Mouse (Mus musculus) embryo, embryonic 11.5 days (tissue): ENCODE measurements around the gene Rbbp5.

Experiments
- DNase-seq: peaks from one replicate; pipeline ENCODE4 v3.0.0-alpha.2; 2012; ENCODE audit warnings: low read depth, low spot score

Gene Rbbp5

DNA sequence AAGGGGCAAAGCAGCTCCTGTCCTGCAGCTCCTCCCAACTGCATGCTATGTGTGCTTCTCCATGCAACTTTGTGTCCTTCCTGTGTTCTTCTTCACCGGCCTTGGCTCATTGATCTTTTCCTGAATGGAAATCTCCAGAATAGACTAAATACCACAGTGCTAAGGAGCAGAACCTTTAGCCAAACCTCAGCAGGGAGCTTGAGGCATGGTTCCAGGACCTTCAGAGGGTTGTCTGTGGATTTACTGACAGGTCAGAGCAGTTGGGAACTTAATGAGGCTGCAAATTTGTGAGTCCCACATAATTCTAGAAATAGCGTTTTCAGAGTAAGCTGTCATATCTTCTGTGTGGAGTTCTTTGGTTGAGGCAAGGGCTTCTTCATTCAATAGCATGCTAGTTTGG is 23.4 kb downstream of the Rbbp5 start:
- DNase-seq, result no peak

DNA sequence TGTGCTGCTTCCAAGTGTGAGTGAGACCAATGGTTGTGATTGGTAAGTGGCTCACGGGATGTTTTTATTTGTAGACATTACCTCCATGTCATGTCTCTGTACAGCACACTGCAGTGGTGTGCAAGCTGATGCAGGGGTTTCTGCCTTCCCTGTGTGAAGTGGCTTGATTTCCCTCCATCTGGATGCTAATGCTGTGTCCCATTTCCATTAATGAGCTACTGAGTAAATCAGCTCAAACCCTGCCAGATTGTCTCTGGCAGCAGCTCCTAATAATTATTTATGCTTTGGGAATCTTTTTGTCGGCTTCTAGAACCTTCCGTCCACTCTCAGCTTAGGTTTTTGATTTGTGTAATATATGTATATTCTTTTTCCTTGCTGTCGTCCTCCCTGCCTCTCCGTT is 28.0 kb downstream of the Rbbp5 start:
- no peak for DNase-seq

- no peak for DNase-seq
Measured at GRCm38 (mm10) chr1:132506058-132506457, 28.9 kb downstream of the Rbbp5 start, which contains the start of gene Tmem81. Gene Tmem81, plus strand, starts transcription at chr1:132506230.

DNA sequence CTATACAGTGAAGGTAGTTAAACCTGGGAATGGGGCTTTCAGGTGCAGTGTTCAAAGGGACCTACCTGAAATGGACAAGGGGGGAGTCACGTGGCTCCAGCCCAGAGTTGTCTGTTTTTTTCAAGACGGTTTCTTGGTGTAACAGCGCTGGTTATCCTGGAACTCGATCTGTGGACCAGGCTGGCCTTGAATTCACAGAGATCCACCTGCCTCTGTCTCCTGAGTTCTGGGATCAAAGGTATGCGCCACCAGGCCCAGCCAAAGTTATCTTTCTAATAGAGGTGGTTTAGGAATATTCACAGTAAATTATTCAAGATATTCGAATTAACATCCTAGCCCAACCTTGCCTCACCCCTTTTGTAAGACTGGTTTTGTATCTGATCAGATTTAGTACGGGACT is 29.5 kb downstream of the Rbbp5 start:
- no peak for DNase-seq

DNA sequence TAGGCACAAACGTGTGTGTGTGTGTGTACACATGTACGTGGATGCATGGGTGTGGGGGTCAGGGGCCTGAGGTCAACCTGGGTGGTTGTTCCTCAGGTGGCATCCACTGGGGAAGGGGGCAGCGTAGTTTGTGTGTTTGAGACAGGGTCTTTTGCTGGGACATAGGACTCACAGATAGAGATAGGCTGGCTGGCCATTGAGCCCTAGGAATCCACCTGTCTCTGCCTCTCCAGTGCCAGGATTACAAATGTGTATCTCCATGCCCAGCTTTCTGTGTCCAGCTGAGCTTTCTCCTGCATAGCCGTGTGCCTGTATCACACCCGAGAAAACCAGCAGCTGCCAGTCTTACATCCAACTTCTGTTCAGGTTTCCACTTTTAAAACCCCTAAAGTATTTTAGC is 32.6 kb downstream of the Rbbp5 start:
- no peak for DNase-seq

- no peak for DNase-seq
Measured at GRCm38 (mm10) chr1:132511521-132511920, 34.4 kb downstream of the Rbbp5 start.

DNA sequence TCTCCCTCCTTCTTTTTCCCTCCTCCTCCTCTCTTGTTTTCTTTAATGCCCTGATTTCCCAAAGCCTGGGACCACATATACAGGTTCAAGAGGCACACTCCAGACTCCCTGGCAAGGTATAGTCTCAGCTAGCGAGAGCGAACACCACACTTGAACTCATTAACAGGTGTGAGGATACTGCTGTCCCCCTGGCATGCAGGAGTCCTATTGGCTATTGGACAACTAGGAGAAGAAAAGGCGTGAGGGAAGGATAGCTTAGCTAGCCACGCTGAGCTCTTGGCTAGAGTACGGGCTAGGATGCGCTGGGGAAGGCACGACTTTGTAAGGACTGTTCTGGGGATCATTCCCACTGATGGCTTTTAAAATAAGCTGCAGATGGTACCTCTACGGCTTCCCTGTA is 34.9 kb downstream of the Rbbp5 start:
- no peak for DNase-seq

DNA sequence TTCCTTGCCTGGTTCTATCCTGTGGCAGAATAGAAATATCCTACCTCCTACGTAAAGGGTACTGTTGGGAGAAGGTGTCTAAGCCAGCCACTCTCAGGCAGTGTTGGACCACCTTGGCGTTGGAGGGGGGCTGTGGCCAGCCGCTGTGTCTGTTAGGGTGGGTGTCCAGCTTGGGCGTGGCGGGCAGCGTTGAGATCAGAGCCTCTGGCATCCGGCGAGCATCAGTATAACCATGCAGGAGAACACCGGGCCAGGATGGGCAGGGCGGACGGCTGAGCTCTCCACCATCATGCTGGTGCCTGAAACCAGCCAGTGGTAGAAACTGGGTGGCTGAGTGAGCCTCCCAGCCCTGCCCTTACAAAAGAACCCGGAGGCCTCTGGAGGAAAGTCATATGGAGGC is 38.2 kb downstream of the Rbbp5 start:
- no peak for DNase-seq

DNA sequence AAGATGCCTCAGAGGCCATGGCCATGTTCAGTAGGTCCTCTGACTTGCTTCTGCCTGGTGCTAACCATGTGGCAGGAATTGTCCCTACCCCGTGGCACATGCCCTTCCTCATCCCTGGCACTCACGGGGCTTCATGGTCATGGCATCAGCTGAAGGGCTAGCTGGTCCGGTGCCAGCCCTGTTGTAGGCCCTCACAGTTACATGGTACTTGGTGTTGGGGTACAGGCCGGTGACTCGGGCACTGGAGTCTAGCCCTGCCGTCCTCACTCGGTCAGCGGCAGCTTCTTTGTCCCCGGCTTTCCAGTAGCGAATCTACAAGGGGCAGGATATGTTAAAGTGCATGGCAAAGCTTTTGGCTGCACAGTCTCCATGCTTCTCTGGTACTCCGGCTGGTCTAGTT is 39.6 kb downstream of the Rbbp5 start:
- DNase-seq, result no peak

GRCm38 (mm10) chr1:132518621-132519020 is 41.5 kb downstream of the Rbbp5 start:
- no peak for DNase-seq

DNA sequence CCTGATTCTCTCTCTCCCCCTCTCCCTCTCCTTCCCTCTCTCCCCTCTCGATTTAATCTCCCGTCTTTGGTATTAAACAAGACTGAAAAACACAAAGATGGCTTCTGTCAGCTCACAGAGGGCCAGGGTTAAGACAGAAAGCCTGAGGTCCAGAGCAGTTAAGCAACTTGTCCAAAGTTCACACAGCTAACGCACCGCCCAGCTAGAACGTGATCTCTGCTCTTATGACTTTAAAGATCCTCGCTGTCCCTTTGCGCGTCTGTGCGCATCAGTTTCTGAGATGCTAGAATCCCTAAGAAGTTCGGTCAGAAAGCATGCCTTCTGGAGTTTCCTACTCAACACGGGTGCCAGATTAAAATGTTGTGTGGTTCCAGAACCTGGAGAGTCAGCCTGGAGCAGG is 42.6 kb downstream of the Rbbp5 start:
- DNase-seq, result no peak

GRCm38 (mm10) chr1:132520764-132521163 is 43.6 kb downstream of the Rbbp5 start:
- no peak for DNase-seq

DNA sequence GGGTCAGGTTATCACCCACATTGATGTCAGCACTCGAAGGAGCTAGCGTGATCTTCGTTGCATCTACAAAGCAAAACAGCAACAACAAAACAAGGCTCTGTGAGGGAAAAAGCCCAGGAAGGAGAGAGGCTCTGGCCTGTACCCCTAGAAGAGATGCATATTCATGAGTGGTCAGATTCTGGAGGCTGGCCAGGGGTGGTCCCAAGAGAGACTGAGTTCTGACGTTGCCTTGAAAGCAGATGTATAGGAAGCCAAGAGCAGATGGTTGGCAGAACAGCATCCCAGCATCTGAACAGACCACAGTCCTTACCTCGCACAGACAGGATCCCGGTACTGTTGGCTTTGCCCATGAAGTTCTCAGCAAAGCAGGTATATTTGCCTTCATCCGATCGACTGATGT is 45.9 kb downstream of the Rbbp5 start:
- DNase-seq, result no peak

DNA sequence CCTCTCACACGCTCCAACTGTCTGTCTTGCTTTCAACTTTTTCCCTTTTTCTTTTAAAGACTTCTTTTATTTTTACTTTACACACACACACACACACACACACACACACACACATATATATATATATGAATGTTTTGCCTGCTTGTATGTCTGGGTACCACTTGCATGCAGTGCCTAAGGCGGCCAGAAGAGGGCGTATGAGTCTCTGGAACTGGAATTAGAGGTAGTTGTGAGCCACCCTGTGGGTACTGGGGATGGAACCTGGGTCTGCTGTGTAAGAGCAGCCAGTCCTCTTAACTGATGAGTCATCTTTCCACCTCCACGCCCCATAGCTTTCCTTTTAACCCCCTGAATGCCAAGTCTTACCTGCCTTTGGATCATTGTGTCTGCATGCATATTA is 46.8 kb downstream of the Rbbp5 start:
- no peak for DNase-seq

DNA sequence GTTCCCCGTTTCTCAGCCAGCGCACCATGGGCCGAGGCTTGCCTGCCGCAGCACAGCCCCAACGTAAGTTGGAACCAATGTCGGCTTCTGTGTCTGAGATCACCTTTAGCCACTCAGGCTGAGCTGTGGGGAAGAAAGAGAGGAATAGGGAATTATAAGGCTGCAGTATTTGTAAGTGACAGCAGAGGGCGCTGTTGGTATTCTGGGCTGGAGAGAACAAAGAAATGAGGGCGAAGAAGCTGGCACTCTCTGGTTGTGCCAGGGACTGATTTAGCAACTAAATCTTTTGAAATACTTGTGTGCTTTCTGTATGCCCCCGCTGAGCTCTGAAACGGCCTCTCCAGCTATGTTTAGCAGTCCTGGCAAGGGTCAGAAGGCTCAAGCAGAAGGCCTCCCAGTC is 48.7 kb downstream of the Rbbp5 start:
- peak; percentile 67 for DNase-seq

DNA sequence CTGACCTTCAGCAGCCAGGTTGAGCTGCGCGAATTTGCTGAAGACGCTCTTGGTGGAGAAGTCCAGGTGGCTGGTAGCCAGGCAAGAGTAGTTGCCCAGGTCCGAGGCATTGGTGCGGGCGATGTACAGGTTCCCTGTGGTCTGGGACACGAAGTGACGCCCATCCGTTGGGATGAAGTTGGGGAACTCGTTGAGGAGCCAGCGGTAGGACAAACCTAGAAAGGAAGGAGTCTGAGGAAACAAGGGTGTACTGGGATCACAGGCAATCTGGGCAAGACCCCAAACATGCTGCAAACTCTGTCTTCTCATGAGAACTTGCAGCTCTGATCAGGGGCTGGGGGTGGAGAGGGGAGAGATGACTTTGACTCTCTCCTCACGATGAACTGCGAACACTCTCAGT is 50.9 kb downstream of the Rbbp5 start:
- no peak for DNase-seq

DNA sequence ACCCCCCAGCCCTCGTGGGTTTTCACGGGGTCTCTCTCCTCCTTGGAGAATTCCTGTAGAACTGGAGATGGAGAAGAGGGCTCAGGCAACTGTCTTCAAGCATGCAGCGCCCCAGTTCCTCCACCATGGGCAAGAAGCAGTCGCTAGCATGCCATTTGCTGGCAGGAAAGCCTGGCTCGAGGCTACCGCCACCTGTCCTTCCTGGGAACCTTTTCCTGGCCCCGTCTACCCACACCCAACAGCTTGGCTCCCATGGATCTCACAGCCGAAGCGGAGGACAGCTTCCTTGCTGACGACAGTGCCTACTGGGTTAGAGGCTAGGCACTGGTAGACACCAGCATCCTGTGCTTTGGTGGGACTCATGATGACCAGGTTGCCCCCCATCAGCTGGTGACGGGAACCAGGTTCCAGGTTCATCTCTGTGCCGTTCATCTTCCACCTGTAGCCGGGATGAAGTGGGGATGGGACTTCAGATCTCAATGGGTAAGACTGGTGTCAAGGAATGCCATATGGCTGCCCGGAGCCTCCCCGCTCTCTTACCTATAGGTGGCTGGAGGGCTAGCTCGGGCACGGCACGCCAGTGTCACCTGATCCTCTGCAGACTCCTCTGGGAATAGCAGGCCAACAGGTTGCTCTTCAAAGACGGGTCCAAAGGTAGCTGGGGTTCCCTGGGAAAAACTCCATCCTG is 51.6 kb downstream of the Rbbp5 start:
- no peak for DNase-seq

GRCm38 (mm10) chr1:132530631-132531191 is 53.5 kb downstream of the Rbbp5 start:
- DNase-seq, result no peak

DNA sequence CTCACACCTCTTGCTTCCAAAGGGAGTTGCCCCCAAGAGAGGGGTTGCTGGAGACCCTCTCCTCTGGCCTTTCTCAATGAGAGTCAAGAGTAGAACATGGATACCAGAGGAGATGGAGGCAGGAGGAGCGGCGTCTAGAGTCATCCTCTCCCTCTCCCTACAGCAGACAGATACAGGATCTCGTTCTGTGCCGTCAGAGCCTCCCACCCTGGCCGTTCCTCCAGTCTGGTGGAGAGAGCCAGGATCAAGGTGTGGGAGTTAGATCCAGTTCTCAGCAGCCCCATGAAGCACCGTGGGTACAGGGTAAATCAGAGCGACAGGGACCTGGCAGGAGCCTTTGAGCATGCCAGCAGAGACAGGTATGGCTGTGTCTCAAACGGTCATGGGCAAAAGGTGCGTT is 55.4 kb downstream of the Rbbp5 start:
- DNase-seq, result no peak

- DNase-seq, result no peak
Measured at GRCm38 (mm10) chr1:132533840-132534239, 56.7 kb downstream of the Rbbp5 start.

DNA sequence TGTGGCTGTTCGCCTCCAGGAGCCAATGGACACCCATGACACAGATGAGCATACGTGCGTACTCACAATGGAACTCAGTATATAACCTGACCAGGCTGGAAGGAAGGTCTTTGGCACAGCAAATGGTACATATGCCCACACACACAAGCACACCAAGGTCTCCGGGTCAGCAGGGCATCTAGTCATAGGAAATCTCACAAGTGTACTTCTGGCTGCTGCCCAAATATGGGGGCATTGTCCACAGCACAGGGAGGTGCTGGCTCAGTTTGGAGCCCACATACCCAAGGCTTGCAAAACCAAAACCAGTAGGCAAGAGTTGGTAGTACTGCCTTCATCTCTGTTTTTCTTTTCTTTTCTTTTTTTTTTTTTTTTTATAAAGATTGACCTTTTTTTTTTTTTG is 58.4 kb downstream of the Rbbp5 start:
- no peak for DNase-seq

DNA sequence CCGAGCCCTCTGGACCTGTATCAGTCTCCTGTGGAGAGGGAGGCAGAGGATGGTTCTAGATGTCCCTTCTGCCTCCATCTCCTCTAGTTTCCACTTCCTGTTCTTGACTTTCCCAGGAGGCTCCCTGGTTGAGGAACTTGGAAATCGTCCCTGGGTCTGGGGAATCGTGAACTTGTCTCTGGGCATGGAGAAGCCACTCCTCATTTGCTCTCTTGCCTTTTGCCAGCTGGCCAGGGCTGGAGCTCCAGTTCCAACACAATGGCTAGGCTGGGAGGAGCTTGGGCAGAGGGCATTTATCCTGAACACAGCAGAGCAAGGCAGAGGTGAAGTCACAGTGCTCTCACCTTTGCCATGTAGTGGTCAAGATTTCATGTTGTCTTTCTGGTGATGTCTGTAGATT is 59.3 kb downstream of the Rbbp5 start:
- DNase-seq, result no peak

- DNase-seq, result no peak
Measured at GRCm38 (mm10) chr1:132537736-132538135, 60.6 kb downstream of the Rbbp5 start.

DNA sequence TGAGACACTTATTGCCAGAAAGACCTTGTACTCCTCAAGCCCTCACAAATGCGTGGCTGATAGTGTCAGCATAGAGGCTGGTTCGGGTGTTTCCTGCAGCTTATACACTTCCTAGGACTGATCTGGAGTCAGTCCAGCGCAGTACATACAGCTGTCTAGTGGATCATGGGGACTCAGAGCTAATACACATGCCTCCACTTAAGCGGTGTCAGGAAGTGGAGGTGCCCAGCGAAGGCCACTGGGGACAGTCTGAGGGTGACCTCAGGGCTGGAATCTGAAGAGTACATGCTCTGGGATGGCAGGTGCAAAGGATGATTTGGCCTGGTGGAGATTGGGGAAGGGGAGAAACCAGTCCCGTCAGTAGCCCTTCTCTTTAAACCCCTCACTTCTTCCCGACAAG is 63.5 kb downstream of the Rbbp5 start:
- no peak for DNase-seq
